Mouse (Mus musculus) ES-E14 (cell line): ENCODE data around the gene Slc25a51. TPM values are rescaled to one million over a fixed set of nuclear protein-coding genes. Genes with fewer than 3 reads are reported as not detected.
A peak's percentile ranks its signal among the peaks of the same experiment; 100 is the strongest.
"Not testable (repeated sequence)": the region's sequence is repeated elsewhere in the genome, so short reads cannot be mapped to it uniquely, and the experiment has no call there.

Experiments used
- DNase-seq: peaks from one replicate; pipeline ENCODE4 v3.0.0-alpha.2; 2013; ENCODE audit warnings: low read depth, low spot score
- H3K27ac ChIP-seq: 2 replicates; pipeline ENCODE4 v1.5.1; 2012; ENCODE audit warnings: low read depth, mild to moderate bottlenecking, low read length, moderate library complexity, mixed read lengths; ENCODE audit not compliant: poor library complexity, insufficient read depth, severe bottlenecking
- H3K36me3 ChIP-seq: 2 replicates; pipeline ENCODE4 v1.6.1; 2012; ENCODE audit warnings: mild to moderate bottlenecking, low read length, moderate library complexity, mixed read lengths; ENCODE audit not compliant: control insufficient read depth, poor library complexity, insufficient read depth, severe bottlenecking
- H3K4me1 ChIP-seq, 2 experiments: fragments of 150-350 bp in 1 of 2; sonication (generic) in 1 of 2; 2 replicates each; pipeline ENCODE4 v1.6.1; 2012; ENCODE audit warnings: low read length in 2 of 2, mild to moderate bottlenecking in 1 of 2, mixed read lengths in 1 of 2; ENCODE audit not compliant: control insufficient read depth in 2 of 2, insufficient read depth in 2 of 2, poor library complexity in 1 of 2
- H3K4me3 ChIP-seq, 2 experiments: fragments of 150-350 bp in 1 of 2; sonication (generic) in 1 of 2; 2 replicates each; pipeline ENCODE4 v1.5.1; 2012; ENCODE audit warnings: low read length in 2 of 2, low read depth in 1 of 2, mild to moderate bottlenecking in 1 of 2, mixed read lengths in 1 of 2; ENCODE audit not compliant: insufficient read depth in 1 of 2, poor library complexity in 1 of 2, severe bottlenecking in 1 of 2
- H3K9ac ChIP-seq: 2 replicates; pipeline ENCODE4 v1.6.1; 2012; ENCODE audit warnings: low read depth, mild to moderate bottlenecking, low read length, mixed read lengths; ENCODE audit not compliant: poor library complexity, insufficient read depth, severe bottlenecking
- H3K9me3 ChIP-seq: fragments of 150-350 bp; sonication (generic); 2 replicates; pipeline ENCODE4 v1.6.1; 2012; ENCODE audit warnings: low read depth, mild to moderate bottlenecking, low read length; ENCODE audit not compliant: control insufficient read depth, insufficient read depth
- CHD2 ChIP-seq: IDR thresholded peaks from 2 replicates; pipeline ENCODE4 v1.6.1; 2014; ENCODE audit warnings: mild to moderate bottlenecking, low read depth, low read length, inconsistent platforms
- HCFC1 ChIP-seq: IDR thresholded peaks from 2 replicates; pipeline ENCODE4 v1.6.1; 2012; ENCODE audit warnings: low read length, inconsistent platforms, borderline replicate concordance; ENCODE audit not compliant: insufficient read depth
- MAFK ChIP-seq: IDR thresholded peaks from 2 replicates; pipeline ENCODE4 v1.6.1; 2014; ENCODE audit warnings: mild to moderate bottlenecking, low read depth, low read length, inconsistent platforms; ENCODE audit not compliant: insufficient read depth
- ZC3H11A ChIP-seq: IDR thresholded peaks from 2 replicates; pipeline ENCODE4 v1.6.1; 2012; ENCODE audit warnings: low read depth, mild to moderate bottlenecking, inconsistent platforms, low read length, borderline replicate concordance
- ZNF384 ChIP-seq: IDR thresholded peaks from 2 replicates; pipeline ENCODE4 v1.6.1; 2012; ENCODE audit warnings: low read depth, low read length, inconsistent platforms
- in situ Hi-C, 2 experiments: fragments of 600-800 bp; cut with MboI; formaldehyde crosslinking; loops; one replicate each; pipeline ENCODE4 v1.15.1; 2025; ENCODE audit warnings: low sequenced_read_pairs in 2 of 2, inconsistent platforms in 1 of 2; ENCODE audit not compliant: unreplicated experiment in 2 of 2
- total RNA-seq: library from RNA; depleted of rRNA; stranded (reverse); fragments of 300-350 nt; gene quantifications from 2 replicates; pipeline ENCODE4 v1.2.3, GENCODE M21; 2012

Slc25a51 gene
- total RNA-seq, 1 experiment, result 38.1 TPM

GRCm38 (mm10) chr4:45403499-45403878, 5.1 kb downstream of the Slc25a51 start:
- Histone ChIP-seq H3K4me3 (no peak overlapping the region), H3K27ac (no peak overlapping the region), H3K4me1 (peaks cover 3 to 9% of the 10 kb centered on the region in 2 experiments; a peak in 3 of 4 replicates), H3K9ac (no peak overlapping the region), H3K36me3 (peaks cover 24% of the 10 kb centered on the region), H3K9me3 (no peaks in the 10 kb centered on the region)
- TF ChIP-seq MAFK (no peak), ZNF384 (no peak), HCFC1 (no peak), ZC3H11A (no peak), CHD2 (no peak)
- in situ Hi-C loops, result loop anchor here in 1 of 2 experiments (25.0 kb wide), 1 partner anchor 384 kb away; the partner anchor contains the start of gene Aldh1b1
- DNase-seq, result no peak

- no peak overlapping the region for H3K4me3 ChIP-seq
- in situ Hi-C loops, result loop anchor here in 1 of 2 experiments (25.0 kb wide), 1 partner anchor 384 kb away; the partner anchor contains the start of gene Aldh1b1
- no peak for DNase-seq
- TF ChIP-seq MAFK (no peak), ZC3H11A (no peak), CHD2 (no peak), HCFC1 (no peak), ZNF384 (no peak)
- no peak overlapping the region for H3K27ac ChIP-seq
- peaks cover 3 to 9% of the 10 kb centered on the region in 2 experiments; a peak in 3 of 4 replicates for H3K4me1 ChIP-seq
- no peaks in the 10 kb centered on the region for H3K9me3 ChIP-seq
- no peak overlapping the region for H3K9ac ChIP-seq
- peaks cover 24% of the 10 kb centered on the region for H3K36me3 ChIP-seq
These were observed 5.6 kb downstream of the Slc25a51 start for GRCm38 (mm10) chr4:45402878-45403498.

- Histone ChIP-seq H3K4me1 (peaks cover 3 to 4% of the 10 kb centered on the region in 2 experiments; a peak in 2 of 4 replicates), H3K9ac (no peak overlapping the region), H3K27ac (no peak overlapping the region), H3K9me3 (no peaks in the 10 kb centered on the region), H3K36me3 (peaks cover 24% of the 10 kb centered on the region), H3K4me3 (no peak overlapping the region)
- in situ Hi-C loops, result loop anchor here in 1 of 2 experiments (25.0 kb wide), 1 partner anchor 385 kb away; the partner anchor contains the start of gene Aldh1b1
- TF ChIP-seq ZNF384, result no peak
- TF ChIP-seq ZC3H11A, result no peak
- no peak for TF ChIP-seq HCFC1
- no peak for TF ChIP-seq MAFK
- TF ChIP-seq CHD2, result no peak
- DNase-seq, result no peak
These were observed 6.3 kb downstream of the Slc25a51 start for GRCm38 (mm10) chr4:45402281-45402680.

GRCm38 (mm10) chr4:45399421-45400210, 8.9 kb downstream of the Slc25a51 start:
- no peak for TF ChIP-seq ZNF384
- no peak for TF ChIP-seq ZC3H11A
- TF ChIP-seq CHD2, result no peak
- no peak for TF ChIP-seq HCFC1
- TF ChIP-seq MAFK, result no peak
- peaks cover 2 to 3% of the 10 kb centered on the region in 2 experiments; a peak in 2 of 4 replicates for H3K4me1 ChIP-seq
- no peak for DNase-seq
- H3K36me3 ChIP-seq, result peaks cover 27% of the 10 kb centered on the region
- H3K4me3 ChIP-seq, result peak overlapping the region; percentile 6 to 32; a peak in 2 of 4 replicates
- no peaks in the 10 kb centered on the region for H3K9me3 ChIP-seq
- H3K9ac ChIP-seq, result no peak overlapping the region
- in situ Hi-C loops, result loop anchor here in 1 of 2 experiments (25.0 kb wide), 1 partner anchor 388 kb away; the partner anchor contains the start of gene Aldh1b1
- no peak overlapping the region for H3K27ac ChIP-seq

- H3K4me1 ChIP-seq, H3K4me3 ChIP-seq, in situ Hi-C loops, H3K27ac ChIP-seq, DNase-seq, H3K9ac ChIP-seq, H3K9me3 ChIP-seq: not testable (repeated sequence)
- H3K36me3 ChIP-seq, result peaks cover 18% of the 10 kb centered on the region
These were observed 10.3 kb downstream of the Slc25a51 start for GRCm38 (mm10) chr4:45398315-45398714.

GRCm38 (mm10) chr4:45396211-45396610, 12.4 kb downstream of the Slc25a51 start:
- H3K4me3 ChIP-seq, H3K9ac ChIP-seq, H3K4me1 ChIP-seq, H3K27ac ChIP-seq, in situ Hi-C loops, H3K9me3 ChIP-seq, DNase-seq: not testable (repeated sequence)
- H3K36me3 ChIP-seq, result peaks cover 16% of the 10 kb centered on the region
